Mouse (Mus musculus) right cerebral cortex, postnatal 25 days (tissue): Measurements from ENCODE around the gene Adgra3.
A peak's percentile ranks its signal among the peaks of the same experiment; 100 is the strongest.

ENCODE experiments used
- DNase-seq: peaks from one replicate; pipeline ENCODE4 v3.0.0; 2022

The Adgra3 gene

GRCm38 (mm10) chr5:50058421-50059286, at the start of gene Adgra3:
Gene Adgra3, minus strand, starts transcription at chr5:50059006.
- peak; percentile 45 for DNase-seq

DNA sequence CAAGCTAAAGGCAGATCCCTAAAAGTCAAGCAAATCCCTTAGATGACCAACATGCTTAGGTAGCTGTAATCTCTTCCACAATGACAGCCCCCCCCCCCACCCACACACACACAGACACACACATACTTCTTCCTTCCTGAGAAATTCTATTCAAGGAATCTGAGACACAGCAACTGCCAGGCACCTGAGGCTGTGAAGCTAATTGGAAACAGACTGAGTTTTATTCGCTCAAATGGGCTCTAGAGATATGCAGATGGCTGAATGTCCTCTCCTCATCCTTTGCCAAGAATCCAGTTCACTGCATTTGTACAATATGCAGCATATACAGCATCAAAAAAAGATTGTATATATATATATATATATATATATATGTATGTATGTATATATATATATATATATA, 24.6 kb upstream of the Adgra3 start:
- DNase-seq, result no peak

- DNase-seq, result no peak
Measured at GRCm38 (mm10) chr5:50074245-50074644, 15.4 kb upstream of the Adgra3 start.

DNA sequence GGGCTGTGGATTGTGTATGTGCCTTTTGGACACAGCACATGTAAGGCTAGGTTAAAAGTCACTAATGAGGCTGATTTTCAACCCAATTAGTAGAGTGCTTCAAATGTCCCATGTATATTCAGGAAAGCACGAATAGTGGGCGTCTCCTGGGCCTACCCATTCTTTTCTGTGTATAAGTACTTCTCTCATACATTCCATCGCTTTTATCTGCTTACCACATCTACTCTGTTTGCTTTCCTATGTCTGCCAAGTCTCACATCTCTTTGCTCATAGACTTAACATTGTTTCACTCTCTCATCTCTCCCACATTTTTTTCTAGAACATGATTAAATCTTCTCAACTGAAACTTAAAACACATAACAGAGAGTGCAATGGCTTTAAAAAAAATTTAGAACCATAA, 5.4 kb upstream of the Adgra3 start:
- no peak for DNase-seq

DNA sequence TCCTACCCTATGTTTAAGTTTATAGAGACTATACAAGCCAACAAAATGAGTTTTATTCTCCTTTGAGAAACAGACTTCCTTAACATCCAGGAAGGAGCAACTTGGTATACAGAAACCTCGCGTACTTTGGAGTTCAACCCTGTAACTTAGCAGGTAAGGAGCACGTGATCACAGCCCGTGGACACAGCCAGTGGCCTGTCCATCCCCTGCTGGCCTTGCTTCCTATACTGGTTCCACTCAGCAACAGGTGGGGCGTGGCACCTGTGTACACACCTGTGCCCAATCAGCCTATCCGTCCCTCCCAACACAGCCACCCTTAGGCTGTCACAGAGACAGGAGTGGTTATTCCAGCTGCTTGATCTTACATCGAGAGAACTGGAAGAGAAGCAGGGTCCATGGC, 780 bp upstream of the Adgra3 start:
- DNase-seq, result no peak

- DNase-seq, result no peak
Measured at GRCm38 (mm10) chr5:50057612-50058420, 990 bp downstream of the Adgra3 start.

GRCm38 (mm10) chr5:50052456-50052855, 6.3 kb downstream of the Adgra3 start:
- DNase-seq, result no peak

- DNase-seq, result no peak
Measured at GRCm38 (mm10) chr5:50050668-50051425, 8.0 kb downstream of the Adgra3 start.

DNA sequence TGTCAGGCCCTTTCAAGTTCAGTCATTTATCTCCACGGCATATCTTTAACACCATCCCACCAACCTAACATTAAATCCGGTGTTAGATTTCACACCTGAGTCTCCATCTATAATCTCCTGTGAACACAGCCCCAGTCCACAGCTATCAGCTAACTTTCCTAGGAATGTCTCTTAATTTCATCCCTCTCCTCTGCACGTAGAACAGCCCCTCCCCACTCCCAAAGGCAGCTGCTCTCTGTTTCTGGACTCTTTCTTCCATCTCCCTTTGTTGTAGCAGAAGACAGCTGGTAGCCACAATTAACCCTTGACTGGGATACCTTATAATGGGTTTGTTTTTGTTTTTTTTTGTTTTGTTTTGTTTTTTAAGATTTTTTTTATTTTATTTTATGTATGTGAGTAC, 8.8 kb downstream of the Adgra3 start:
- no peak for DNase-seq

GRCm38 (mm10) chr5:50049506-50049905, 9.3 kb downstream of the Adgra3 start:
- no peak for DNase-seq

GRCm38 (mm10) chr5:50048960-50049359, 9.8 kb downstream of the Adgra3 start:
- no peak for DNase-seq

- no peak for DNase-seq
Measured at GRCm38 (mm10) chr5:50048271-50048851, 10.4 kb downstream of the Adgra3 start.

- no peak for DNase-seq
Measured at GRCm38 (mm10) chr5:50045180-50045579, 13.6 kb downstream of the Adgra3 start.

DNA sequence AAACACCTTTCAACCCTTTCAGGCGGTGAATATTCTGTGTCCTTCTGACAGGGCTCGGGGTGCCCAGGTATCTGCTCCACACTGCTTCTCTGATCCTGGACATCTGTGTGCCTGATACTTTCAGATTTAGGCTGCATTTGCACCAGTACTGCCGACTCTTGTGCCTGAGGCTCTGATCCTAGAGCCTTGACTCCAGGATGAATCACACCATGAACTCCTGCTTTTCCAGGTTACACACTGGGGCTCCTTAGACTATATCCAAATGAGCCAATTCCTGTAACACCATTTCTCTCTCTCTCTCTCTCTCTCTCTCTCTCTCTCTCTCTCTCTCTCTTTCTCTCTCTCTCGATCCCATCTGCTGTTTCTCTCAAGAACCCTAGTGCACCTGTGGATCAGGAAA, 15.1 kb downstream of the Adgra3 start:
- no peak for DNase-seq

- DNase-seq, result no peak
Measured at GRCm38 (mm10) chr5:50042274-50042943, 16.4 kb downstream of the Adgra3 start.

DNA sequence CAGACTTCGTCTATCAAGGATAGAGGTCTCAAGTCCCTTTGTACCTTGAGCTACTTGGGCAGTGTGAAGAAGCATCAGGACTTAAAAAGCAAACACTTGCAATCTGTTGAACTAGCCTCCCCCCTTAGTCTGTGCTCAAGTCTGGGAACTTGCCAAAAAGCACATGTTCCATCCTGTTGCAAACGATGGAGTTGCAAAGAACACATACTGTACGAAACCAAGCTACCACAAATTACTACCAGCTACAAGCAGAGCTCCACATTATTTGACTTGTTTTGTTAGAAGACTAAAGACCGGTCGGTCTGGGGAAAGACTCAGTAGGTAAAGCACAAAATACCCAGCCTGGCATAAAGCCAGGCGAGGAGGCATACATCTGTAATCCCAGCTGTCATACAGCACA, 19.3 kb downstream of the Adgra3 start:
- no peak for DNase-seq

- no peak for DNase-seq
Measured at GRCm38 (mm10) chr5:50037666-50038065, 21.1 kb downstream of the Adgra3 start.

- DNase-seq, result no peak
Measured at GRCm38 (mm10) chr5:50034900-50035514, 23.8 kb downstream of the Adgra3 start.

DNA sequence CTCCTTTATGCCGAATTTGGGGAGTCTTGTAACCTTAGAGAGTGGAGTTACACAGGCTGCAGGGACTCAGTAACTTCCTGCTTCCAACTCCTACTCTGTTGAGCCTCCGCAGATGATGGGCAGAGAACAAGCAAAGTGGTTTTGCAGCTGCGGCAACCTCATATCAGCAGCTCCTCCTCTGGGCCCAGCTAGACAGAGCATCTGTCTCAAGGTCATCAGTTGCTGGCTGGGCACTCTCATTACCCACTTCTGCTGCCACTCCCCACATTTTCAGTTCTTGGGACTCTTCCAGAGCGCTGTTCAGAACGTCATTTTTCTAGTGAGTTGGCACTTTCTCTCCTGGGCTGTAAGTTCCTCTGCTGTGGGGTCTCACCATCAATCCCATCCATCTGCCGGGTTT, 24.6 kb downstream of the Adgra3 start:
- no peak for DNase-seq

GRCm38 (mm10) chr5:50033660-50034059, 25.1 kb downstream of the Adgra3 start:
- no peak for DNase-seq

DNA sequence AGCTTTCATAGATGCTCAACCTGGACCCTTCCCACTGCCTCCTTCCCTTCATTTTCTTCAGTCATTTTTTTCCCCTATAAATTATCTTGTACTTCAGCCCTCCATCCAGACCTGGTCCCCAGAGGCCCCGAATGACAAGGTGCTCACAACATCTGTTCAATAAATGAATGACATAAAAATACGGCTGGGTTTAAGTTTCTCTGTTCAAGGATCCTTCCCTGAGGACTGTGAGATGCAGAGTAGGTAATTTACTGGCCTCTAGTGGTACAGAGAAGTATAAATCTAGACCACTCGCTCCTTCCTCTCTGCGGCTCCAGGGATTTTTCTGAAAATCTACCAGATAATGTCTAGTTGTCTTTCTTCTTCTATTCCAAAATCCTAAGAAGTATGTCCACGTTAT, 26.5 kb downstream of the Adgra3 start:
- no peak for DNase-seq

DNA sequence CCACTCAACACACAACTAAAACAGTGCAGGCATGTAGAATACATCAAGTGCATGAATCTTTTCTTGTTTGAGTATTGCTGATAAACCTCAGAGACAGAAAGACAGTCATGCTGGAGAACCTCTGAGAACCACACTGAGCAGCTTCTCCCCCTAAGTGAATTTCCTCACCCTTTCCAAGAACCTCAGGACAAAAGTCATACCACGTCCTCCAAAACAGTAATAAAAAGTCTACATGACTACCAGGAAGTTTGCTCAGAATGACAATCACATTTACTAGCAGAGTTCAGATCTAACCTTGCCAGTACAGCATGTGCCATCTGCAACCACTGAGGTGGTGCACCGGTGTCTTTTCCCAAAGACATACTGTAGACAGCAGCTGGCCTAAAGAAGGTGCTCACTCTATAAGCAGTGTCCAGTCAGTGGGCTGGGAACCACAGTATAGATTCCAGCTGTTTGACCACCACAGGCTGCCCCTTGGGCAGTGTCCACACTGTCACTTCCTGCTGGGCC, 27.0 kb downstream of the Adgra3 start:
- DNase-seq, result no peak
